Mouse (Mus musculus) midbrain, postnatal 0 days (tissue): ENCODE measurements at regions not wholly inside any gene's neighbourhood (a gene's known extent, or its start where the extent isn't known, plus 50 kb on each side); places are given as distances from the start of the nearest gene placed in this dataset.

Experiments used
- ATAC-seq: fragments of 200-750 bp; cut with Nextera tagmentation; 2 replicates; pipeline ENCODE4 v1.8.0; 2017; ENCODE audit warnings: moderate number of reproducible peaks, mild to moderate bottlenecking, moderate TSS enrichment, moderate library complexity; ENCODE audit not compliant: low FRiP score
- DNase-seq: peaks from one replicate; pipeline ENCODE4 v3.0.0-alpha.2; 2015; ENCODE audit warnings: low spot score
- H3K27ac ChIP-seq: fragments of 300-500 bp; sonication (generic); 2 replicates; pipeline ENCODE4 v1.5.1; 2014; ENCODE audit warnings: low read depth, mild to moderate bottlenecking, low read length, mixed read lengths
- H3K27me3 ChIP-seq: fragments of 300-500 bp; sonication (generic); 2 replicates; pipeline ENCODE4 v1.6.1; 2014; ENCODE audit warnings: low read length, control low read depth, mixed read lengths; ENCODE audit not compliant: insufficient read depth
- H3K36me3 ChIP-seq: fragments of 300-500 bp; sonication (generic); 2 replicates; pipeline ENCODE4 v1.6.1; 2014; ENCODE audit warnings: low read length, control low read depth, mixed read lengths; ENCODE audit not compliant: insufficient read depth
- H3K4me1 ChIP-seq: fragments of 300-500 bp; sonication (generic); 2 replicates; pipeline ENCODE4 v1.6.1; 2014; ENCODE audit warnings: mild to moderate bottlenecking, control low read depth, antibody characterized with exemption, low read length, mixed read lengths; ENCODE audit not compliant: insufficient read depth
- H3K4me2 ChIP-seq: fragments of 300-500 bp; sonication (generic); 2 replicates; pipeline ENCODE4 v1.6.1; 2014; ENCODE audit warnings: low read depth, mild to moderate bottlenecking, low read length, mixed read lengths; ENCODE audit not compliant: poor library complexity, severe bottlenecking
- H3K4me3 ChIP-seq: fragments of 300-500 bp; sonication (generic); 2 replicates; pipeline ENCODE4 v1.5.1; 2014; ENCODE audit warnings: low read depth, mild to moderate bottlenecking, low read length, moderate library complexity
- H3K9ac ChIP-seq: fragments of 300-500 bp; sonication (generic); replicated peaks from 2 replicates; pipeline ENCODE4 v1.6.1; 2014; ENCODE audit warnings: mild to moderate bottlenecking, low read length, moderate library complexity, mixed read lengths; ENCODE audit not compliant: poor library complexity, severe bottlenecking
- H3K9me3 ChIP-seq: fragments of 300-500 bp; sonication (generic); 2 replicates; pipeline ENCODE4 v1.6.1; 2016; ENCODE audit warnings: low read length, control low read depth
- CTCF ChIP-seq: IDR thresholded peaks from 2 replicates; pipeline ENCODE4 v1.5.1; 2016; ENCODE audit warnings: antibody characterized with exemption, mild to moderate bottlenecking
- WGBS: fragments of 180-500 bp; shearing (Covaris S2); extraction: QIAGEN DNeasy Blood & Tissue Kit; methylation state at CpG from one replicate; pipeline ENCODE4 v1.1.7; 2014; 5-methylcytosine and 5-hydroxymethylcytosine counted together

GRCm38 (mm10) chr11:20930573-20930972 lies 99.7 kb upstream of the Lgalsl start:
- no peak for ATAC-seq
- DNase-seq = no peak
- Histone ChIP-seq H3K4me3 (no peak overlapping the region), H3K9ac (no peak overlapping the region), H3K4me1 (no peaks in the 10 kb centered on the region), H3K9me3 (no peaks in the 10 kb centered on the region), H3K27me3 (no peaks in the 10 kb centered on the region), H3K36me3 (no peaks in the 10 kb centered on the region), H3K27ac (no peak overlapping the region), H3K4me2 (no peak overlapping the region)
- no peak for TF ChIP-seq CTCF
- 92% methylated on average over 5 of the region's 5 CpGs for WGBS

GRCm38 (mm10) chr11:20934191-20935062 lies 103.6 kb upstream of the Lgalsl start:
- DNase-seq (no peak), ATAC-seq (no peak)
- TF ChIP-seq CTCF = no peak
- Histone ChIP-seq H3K9ac (no peak overlapping the region), H3K4me3 (no peak overlapping the region), H3K27me3 (no peaks in the 10 kb centered on the region), H3K9me3 (no peaks in the 10 kb centered on the region), H3K4me1 (no peaks in the 10 kb centered on the region), H3K4me2 (no peak overlapping the region), H3K36me3 (no peaks in the 10 kb centered on the region), H3K27ac (no peak overlapping the region)
- WGBS = 57% methylated on average over 2 of the region's 2 CpGs

- Histone ChIP-seq H3K36me3 (no peaks in the 10 kb centered on the region), H3K4me2 (no peak overlapping the region), H3K4me3 (no peak overlapping the region), H3K27ac (no peak overlapping the region), H3K9ac (no peak overlapping the region), H3K9me3 (no peaks in the 10 kb centered on the region), H3K27me3 (no peaks in the 10 kb centered on the region), H3K4me1 (no peaks in the 10 kb centered on the region)
- ATAC-seq = no peak
- no peak for TF ChIP-seq CTCF
- no peak for DNase-seq
These were observed 104.2 kb upstream of the Lgalsl start for GRCm38 (mm10) chr11:20935063-20935370.

GRCm38 (mm10) chr11:20935910-20936309 lies 105.1 kb upstream of the Lgalsl start:
- H3K4me2 ChIP-seq = no peak overlapping the region
- H3K27ac ChIP-seq = no peak overlapping the region
- no peaks in the 10 kb centered on the region for H3K36me3 ChIP-seq
- H3K4me1 ChIP-seq = no peaks in the 10 kb centered on the region
- ATAC-seq (no peak), DNase-seq (no peak)
- TF ChIP-seq CTCF = no peak
- H3K9ac ChIP-seq = no peak overlapping the region
- H3K27me3 ChIP-seq = no peaks in the 10 kb centered on the region
- H3K4me3 ChIP-seq = no peak overlapping the region
- no peaks in the 10 kb centered on the region for H3K9me3 ChIP-seq
- 85% methylated on average over 2 of the region's 2 CpGs for WGBS

- ATAC-seq (no peak), DNase-seq (no peak)
- H3K9ac ChIP-seq = no peak overlapping the region
- no peak for TF ChIP-seq CTCF
- no peaks in the 10 kb centered on the region for H3K4me1 ChIP-seq
- WGBS = 77% methylated on average over 1 of the region's 1 CpGs
- no peaks in the 10 kb centered on the region for H3K27me3 ChIP-seq
- H3K27ac ChIP-seq = no peak overlapping the region
- H3K9me3 ChIP-seq = no peaks in the 10 kb centered on the region
- no peak overlapping the region for H3K4me2 ChIP-seq
- no peak overlapping the region for H3K4me3 ChIP-seq
- no peaks in the 10 kb centered on the region for H3K36me3 ChIP-seq
These were observed 106.1 kb upstream of the Lgalsl start for GRCm38 (mm10) chr11:20936996-20937395.

- no peak overlapping the region for H3K4me2 ChIP-seq
- TF ChIP-seq CTCF = no peak
- no peak overlapping the region for H3K9ac ChIP-seq
- no peaks in the 10 kb centered on the region for H3K27me3 ChIP-seq
- H3K4me1 ChIP-seq = no peaks in the 10 kb centered on the region
- DNase-seq (no peak), ATAC-seq (no peak)
- no peaks in the 10 kb centered on the region for H3K9me3 ChIP-seq
- no peaks in the 10 kb centered on the region for H3K36me3 ChIP-seq
- 95% methylated on average over 4 of the region's 4 CpGs for WGBS
- no peak overlapping the region for H3K4me3 ChIP-seq
- H3K27ac ChIP-seq = no peak overlapping the region
These were observed 107.1 kb upstream of the Lgalsl start for GRCm38 (mm10) chr11:20937942-20938341.
